Mouse (Mus musculus): ENCODE measurements around the gene 1110002E22Rik. TPM values are rescaled to one million over a fixed set of nuclear protein-coding genes. Genes with fewer than 3 reads are reported as not detected.

1110002E22Rik gene
- polyA plus RNA-seq, 1 experiment from 2014 or later: 0.10 TPM

DNA sequence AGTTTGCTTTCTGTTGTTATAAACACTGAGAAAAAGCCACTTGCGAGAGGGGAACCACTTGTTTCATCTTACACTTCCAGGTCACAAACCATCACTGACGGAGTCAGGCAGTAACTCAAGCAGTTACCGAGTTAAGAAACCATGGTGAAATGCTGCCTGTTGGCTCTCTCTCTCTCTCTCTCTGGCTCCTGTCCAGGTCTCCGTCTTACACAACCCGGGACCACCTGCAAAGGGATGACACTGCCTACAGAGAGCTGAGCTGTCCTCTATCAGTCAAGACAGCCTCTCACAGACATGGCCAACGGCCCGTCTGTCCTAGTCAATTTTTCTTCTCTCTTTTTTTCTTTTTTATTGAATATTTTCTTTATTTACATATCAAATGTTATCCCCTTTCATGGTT lies 21.5 kb upstream of the 1110002E22Rik start:
- H3K4me2 ChIP-seq: no peak overlapping the region
- no peaks in the 10 kb centered on the region for H3K9me3 ChIP-seq
- ATAC-seq (ENCODE audit: insufficient read depth, low FRiP score, low read depth): no peak
- no peaks in the 10 kb centered on the region for H3K36me3 ChIP-seq
- no peak overlapping the region for H3K9ac ChIP-seq
- no peak overlapping the region for H3K4me3 ChIP-seq (replicated peaks)
- H3K4me1 ChIP-seq: no peaks in the 10 kb centered on the region
- WGBS: 59% methylated on average over 7 of the region's 7 CpGs
- H3K27me3 ChIP-seq (replicated peaks): no peaks in the 10 kb centered on the region
- no peak overlapping the region for H3K27ac ChIP-seq

DNA sequence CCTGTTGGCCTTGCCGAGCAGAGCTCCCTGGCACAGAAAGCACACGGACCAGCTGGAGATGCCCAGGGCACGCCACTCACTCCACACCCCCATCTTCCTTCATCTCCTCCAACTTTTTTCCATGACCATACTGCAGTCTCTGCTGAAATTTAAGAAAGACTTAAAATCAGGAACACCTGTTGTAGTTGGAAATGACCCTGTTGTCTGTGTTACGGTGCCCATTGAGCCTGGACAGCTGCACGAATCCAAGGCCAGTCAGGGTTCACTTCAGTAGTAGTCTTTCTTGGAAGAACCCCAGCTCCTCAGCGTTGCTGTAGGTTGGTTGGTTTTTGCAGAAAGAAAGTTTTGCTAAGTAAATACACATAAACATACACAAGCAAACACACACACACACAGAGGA lies 15.3 kb upstream of the 1110002E22Rik start:
- H3K4me2 ChIP-seq: no peak overlapping the region
- no peaks in the 10 kb centered on the region for H3K9me3 ChIP-seq
- H3K36me3 ChIP-seq: no peaks in the 10 kb centered on the region
- no peak overlapping the region for H3K9ac ChIP-seq
- no peak overlapping the region for H3K27ac ChIP-seq
- H3K4me3 ChIP-seq (replicated peaks): no peak overlapping the region
- H3K27me3 ChIP-seq (replicated peaks): no peaks in the 10 kb centered on the region
- peaks cover 4% of the 10 kb centered on the region; the same call in 1 of the 2 replicates for H3K4me1 ChIP-seq
- WGBS: 84% methylated on average over 6 of the region's 6 CpGs
- ATAC-seq (ENCODE audit: insufficient read depth, low FRiP score, low read depth): no peak

DNA sequence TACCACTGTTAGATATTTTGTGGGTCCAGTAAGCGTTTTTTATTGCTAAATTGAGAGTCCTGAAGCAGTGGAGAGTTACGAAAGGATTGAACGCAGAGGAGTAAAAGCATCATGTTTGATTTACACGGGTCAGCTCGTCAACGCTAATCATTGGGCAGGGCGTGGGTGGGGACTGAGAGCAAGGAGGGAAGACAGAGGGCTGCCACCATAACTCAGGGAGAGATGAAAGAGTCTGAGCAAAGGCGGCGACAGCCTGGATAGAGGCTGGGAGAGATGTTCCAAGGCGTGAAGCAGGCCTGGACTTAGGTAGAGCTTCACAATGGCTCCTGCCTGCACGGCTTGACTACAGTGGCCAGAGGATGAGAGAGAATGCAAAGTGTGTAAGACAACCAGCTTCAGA lies 14.1 kb upstream of the 1110002E22Rik start:
- H3K4me1 ChIP-seq: peaks cover 4% of the 10 kb centered on the region; the same call in 1 of the 2 replicates
- no peaks in the 10 kb centered on the region for H3K27me3 ChIP-seq (replicated peaks)
- H3K27ac ChIP-seq: no peak overlapping the region
- ATAC-seq (ENCODE audit: insufficient read depth, low FRiP score, low read depth): no peak
- H3K4me2 ChIP-seq: no peak overlapping the region
- H3K4me3 ChIP-seq (replicated peaks): no peak overlapping the region
- H3K9ac ChIP-seq: no peak overlapping the region
- H3K36me3 ChIP-seq: no peaks in the 10 kb centered on the region
- no peaks in the 10 kb centered on the region for H3K9me3 ChIP-seq
- whole genome bisulfite sequencing: 72% methylated on average over 11 of the region's 11 CpGs

DNA sequence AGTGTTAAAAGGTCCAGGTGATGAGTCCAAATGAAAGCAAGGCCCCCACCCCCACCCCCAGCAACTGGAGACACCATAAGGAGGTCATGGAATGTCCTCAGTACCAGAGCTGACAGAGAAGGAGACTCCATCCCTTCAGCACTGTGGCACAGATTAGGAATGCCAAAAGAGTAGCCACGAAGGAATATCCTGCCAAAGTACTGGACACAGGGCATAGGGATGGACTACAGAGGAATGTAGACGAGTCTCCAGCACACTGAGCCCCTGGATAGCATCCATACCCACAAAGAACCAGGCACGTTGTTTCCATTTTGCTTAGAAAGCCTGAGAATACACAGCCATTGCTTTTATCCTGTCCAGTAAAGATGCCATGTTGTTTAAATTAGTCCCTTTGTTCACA lies 13.4 kb upstream of the 1110002E22Rik start:
- no peak overlapping the region for H3K9ac ChIP-seq
- no peaks in the 10 kb centered on the region for H3K9me3 ChIP-seq
- ATAC-seq (ENCODE audit: insufficient read depth, low FRiP score, low read depth): no peak
- H3K36me3 ChIP-seq: no peaks in the 10 kb centered on the region
- H3K4me3 ChIP-seq (replicated peaks): no peak overlapping the region
- H3K4me1 ChIP-seq: peaks cover 4% of the 10 kb centered on the region; the same call in 1 of the 2 replicates
- no peak overlapping the region for H3K27ac ChIP-seq
- WGBS: 79% methylated on average over 3 of the region's 3 CpGs
- H3K4me2 ChIP-seq: no peak overlapping the region
- H3K27me3 ChIP-seq (replicated peaks): no peaks in the 10 kb centered on the region

DNA sequence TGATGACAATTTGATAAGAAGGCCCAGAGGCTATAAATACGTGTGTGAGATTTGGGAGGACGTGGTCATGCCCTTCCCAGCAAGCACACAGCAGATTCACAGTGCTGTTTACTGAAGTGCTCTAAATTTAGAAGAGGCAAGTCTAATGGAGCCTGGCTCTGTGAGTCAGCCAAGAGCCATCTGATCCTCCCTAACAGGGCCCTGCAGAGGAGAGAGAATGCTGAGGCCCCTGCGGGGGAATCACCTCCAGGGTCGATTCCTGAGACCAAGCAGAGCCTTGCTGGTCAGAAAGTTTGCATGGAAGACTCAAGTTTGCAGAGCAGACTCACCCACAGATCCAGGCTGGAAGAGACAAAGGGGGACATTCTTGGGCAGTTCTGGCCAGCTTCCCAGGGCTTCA lies 10.9 kb upstream of the 1110002E22Rik start:
- Histone ChIP-seq H3K4me1 (peaks cover 16% of the 10 kb centered on the region; the same call in 1 of the 2 replicates), H3K4me2 (0 out of 2 replicates have a peak overlapping the region, but pooled peaks have one; percentile 14), H3K9me3 (no peaks in the 10 kb centered on the region), H3K4me3 (replicated peaks) (no peak overlapping the region), H3K9ac (no peak overlapping the region), H3K27me3 (replicated peaks) (no peaks in the 10 kb centered on the region), H3K27ac (peak overlapping the region; percentile 84), H3K36me3 (no peaks in the 10 kb centered on the region)
- WGBS: 7% methylated on average over 4 of the region's 4 CpGs
- peak; percentile 86; the same call in 1 of the 2 replicates for ATAC-seq (ENCODE audit: insufficient read depth, low FRiP score, low read depth)

DNA sequence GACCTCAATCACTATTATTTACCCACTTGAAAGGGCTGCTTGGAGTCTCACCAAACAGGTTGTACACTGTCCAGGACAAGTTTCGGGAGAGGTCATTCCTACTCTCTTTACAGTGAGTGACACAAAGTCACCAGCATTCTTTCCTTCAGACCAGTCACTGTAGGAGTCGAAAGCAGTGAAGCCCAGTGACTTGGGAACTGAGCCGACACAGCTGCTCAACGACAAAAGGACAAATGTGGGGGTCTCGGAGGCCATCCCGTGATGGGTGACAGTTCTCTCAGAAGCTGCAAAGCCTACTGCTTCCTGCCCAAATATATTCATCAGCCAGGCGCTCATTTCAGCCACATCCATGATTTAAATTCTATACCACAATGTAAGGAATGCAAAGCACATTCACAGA lies 7.9 kb upstream of the 1110002E22Rik start:
- no peaks in the 10 kb centered on the region for H3K27me3 ChIP-seq (replicated peaks)
- no peak overlapping the region for H3K4me3 ChIP-seq (replicated peaks)
- peak; percentile 63; the same call in 1 of the 2 replicates for ATAC-seq (ENCODE audit: insufficient read depth, low FRiP score, low read depth)
- no peaks in the 10 kb centered on the region for H3K9me3 ChIP-seq
- no peak overlapping the region for H3K9ac ChIP-seq
- WGBS: 48% methylated on average over 7 of the region's 7 CpGs
- H3K27ac ChIP-seq: no peak overlapping the region
- no peak overlapping the region for H3K4me2 ChIP-seq
- H3K36me3 ChIP-seq: no peaks in the 10 kb centered on the region
- H3K4me1 ChIP-seq: peaks cover 16% of the 10 kb centered on the region; the same call in 1 of the 2 replicates

DNA sequence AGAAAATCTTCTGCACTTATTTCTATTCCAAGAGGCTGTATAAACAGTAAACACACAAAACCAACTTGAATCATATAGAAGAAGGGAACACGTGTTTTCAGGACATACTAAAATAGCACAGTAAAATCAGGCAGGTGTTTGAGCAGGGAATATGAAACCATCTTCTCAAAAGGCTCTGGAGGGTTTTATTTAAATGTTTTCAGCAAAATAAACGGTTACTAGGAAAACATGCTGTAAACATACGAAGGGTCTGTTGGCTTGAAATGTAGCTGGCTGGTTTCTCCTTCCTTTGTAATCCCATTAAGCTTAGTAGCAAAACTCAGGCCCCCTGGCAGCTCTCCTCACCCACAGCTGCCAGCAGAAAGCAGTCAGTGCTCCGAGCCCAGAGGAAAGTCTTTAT lies 6.6 kb upstream of the 1110002E22Rik start:
- WGBS: 52% methylated on average over 4 of the region's 4 CpGs

DNA sequence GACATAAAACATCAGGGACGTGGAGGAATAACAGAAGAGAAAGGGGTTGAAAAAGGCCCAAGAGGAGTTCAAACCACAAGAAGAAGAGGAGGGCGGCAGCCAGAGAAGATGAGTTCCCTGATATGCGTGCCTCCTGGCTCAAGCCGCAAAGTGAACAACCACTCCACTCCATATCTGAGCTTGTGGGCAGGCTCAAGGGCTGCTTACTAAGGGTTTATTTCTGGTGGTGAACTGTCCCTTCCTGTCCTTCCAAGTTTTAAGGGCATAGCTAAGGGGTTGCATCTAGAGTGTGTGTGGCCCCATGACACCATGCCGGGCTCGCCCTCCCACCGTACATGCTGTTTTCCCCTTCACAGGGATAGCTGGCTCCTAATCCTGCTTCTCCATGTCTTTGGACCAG lies 4.4 kb upstream of the 1110002E22Rik start:
- Histone ChIP-seq H3K27me3 (replicated peaks) (no peaks in the 10 kb centered on the region), H3K36me3 (no peaks in the 10 kb centered on the region), H3K9ac (no peak overlapping the region), H3K9me3 (no peaks in the 10 kb centered on the region), H3K4me3 (replicated peaks) (no peak overlapping the region), H3K4me2 (no peak overlapping the region), H3K27ac (no peak overlapping the region), H3K4me1 (peaks cover 20% of the 10 kb centered on the region)
- WGBS: 87% methylated on average over 7 of the region's 7 CpGs
- no peak for ATAC-seq (ENCODE audit: insufficient read depth, low FRiP score, low read depth)

More for the DNA sequence above, 6.6 kb upstream of the 1110002E22Rik start:
- Histone ChIP-seq H3K4me1 (peaks cover 19% of the 10 kb centered on the region; the same call in 1 of the 2 replicates), H3K4me3 (replicated peaks) (no peak overlapping the region), H3K27me3 (replicated peaks) (no peaks in the 10 kb centered on the region), H3K36me3 (no peaks in the 10 kb centered on the region), H3K4me2 (no peak overlapping the region), H3K9ac (no peak overlapping the region), H3K27ac (no peak overlapping the region), H3K9me3 (no peaks in the 10 kb centered on the region)
- ATAC-seq (ENCODE audit: insufficient read depth, low FRiP score, low read depth): no peak

DNA sequence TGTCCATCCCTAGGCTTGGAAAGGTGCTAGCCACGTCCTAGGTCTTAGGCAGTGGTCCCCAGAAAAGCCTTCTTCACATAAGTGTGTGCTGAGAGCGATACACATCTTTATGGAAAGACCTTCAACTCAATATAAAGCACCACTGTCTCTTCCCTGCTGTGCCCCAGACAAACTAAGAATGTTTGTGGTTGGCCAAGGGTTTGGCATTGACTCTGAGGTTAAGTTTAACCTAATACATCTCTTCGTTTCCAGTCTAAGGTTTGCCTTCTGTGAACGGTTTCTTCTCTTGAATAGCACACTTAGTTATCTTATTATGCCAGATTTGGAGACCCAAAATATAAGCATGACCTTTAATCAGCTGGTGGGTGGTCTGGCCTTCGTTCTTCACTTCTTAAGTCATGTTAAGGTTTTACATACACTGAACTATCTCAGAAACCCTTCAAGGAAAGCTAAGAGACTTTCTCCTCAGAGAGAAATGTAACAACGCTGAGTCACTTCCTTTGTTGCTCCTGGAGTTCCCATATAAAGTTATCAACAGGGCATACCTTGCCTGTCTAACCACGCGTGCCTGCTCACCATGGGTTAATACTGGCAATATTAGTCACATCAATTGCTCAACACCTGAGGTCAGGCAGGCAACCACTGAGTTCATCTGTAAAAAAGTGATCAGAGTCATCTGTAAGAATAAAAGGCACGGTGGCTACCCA lies 3.5 kb upstream of the 1110002E22Rik start:
- no peak for ATAC-seq (ENCODE audit: insufficient read depth, low FRiP score, low read depth)
- Histone ChIP-seq H3K36me3 (no peaks in the 10 kb centered on the region), H3K27ac (no peak overlapping the region), H3K4me1 (peaks cover 20% of the 10 kb centered on the region), H3K4me3 (replicated peaks) (no peak overlapping the region), H3K4me2 (no peak overlapping the region), H3K9ac (no peak overlapping the region), H3K27me3 (replicated peaks) (no peaks in the 10 kb centered on the region), H3K9me3 (no peaks in the 10 kb centered on the region)
- 76% methylated on average over 9 of the region's 9 CpGs for WGBS

DNA sequence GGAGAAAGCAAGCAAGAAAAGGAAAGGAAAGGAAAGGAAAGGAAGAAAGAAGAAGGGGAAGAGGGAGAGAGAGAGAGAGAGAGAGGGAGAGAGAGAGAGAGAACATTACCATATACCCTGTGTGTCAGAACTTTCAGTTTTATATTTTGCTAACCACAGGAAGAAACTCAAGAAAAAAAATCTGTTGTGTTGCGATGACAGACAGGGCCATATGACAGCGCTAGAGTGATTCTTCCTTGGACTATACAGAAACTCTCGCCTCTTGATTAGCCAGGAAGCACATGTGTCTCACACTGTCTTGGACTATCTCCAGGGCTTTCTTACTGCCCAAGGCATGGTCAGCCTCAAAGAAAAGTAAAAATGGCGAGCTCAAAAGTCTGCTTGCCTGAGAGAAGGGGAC lies 2.2 kb upstream of the 1110002E22Rik start:
- no peaks in the 10 kb centered on the region for H3K36me3 ChIP-seq
- no peaks in the 10 kb centered on the region for H3K9me3 ChIP-seq
- no peak overlapping the region for H3K4me3 ChIP-seq (replicated peaks)
- H3K9ac ChIP-seq: no peak overlapping the region
- H3K27ac ChIP-seq: no peak overlapping the region
- no peak overlapping the region for H3K4me2 ChIP-seq
- 78% methylated on average over 4 of the region's 4 CpGs for WGBS
- no peaks in the 10 kb centered on the region for H3K27me3 ChIP-seq (replicated peaks)
- no peak for ATAC-seq (ENCODE audit: insufficient read depth, low FRiP score, low read depth)
- peaks cover 12% of the 10 kb centered on the region for H3K4me1 ChIP-seq

DNA sequence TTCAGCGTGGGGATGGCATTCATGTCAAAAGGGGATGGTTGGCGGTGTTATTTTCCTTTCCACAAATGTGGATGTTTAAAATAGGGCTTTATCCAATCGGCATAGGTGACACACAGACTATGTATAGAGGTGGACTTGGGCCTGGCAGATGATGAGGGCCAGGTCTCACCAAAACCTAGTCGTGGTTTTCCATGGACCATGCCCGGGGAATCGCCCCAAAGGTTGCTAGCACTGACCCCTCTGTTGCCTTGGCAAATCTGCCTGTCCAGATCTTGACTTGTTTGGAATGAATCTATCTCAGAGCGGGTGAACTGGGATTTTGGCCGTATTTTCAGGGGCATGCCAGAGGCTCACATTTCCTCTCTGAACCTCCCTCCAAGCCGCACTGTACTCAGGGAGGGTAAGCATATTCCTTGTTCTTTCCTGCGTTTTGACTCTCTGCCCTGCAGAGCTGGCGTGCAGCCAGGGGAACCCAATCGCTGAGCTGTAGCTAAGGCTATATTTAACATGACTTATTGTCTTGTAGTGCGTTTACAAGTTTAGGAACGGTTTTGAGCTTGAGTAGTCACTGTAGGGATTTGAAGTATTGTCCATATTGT lies 1.0 kb upstream of the 1110002E22Rik start:
- H3K4me3 ChIP-seq (replicated peaks): no peak overlapping the region
- 41% methylated on average over 14 of the region's 14 CpGs for WGBS
- ATAC-seq (ENCODE audit: insufficient read depth, low FRiP score, low read depth): peak; percentile 36; the same call in 1 of the 2 replicates
- H3K4me2 ChIP-seq: no peak overlapping the region; the same call in 1 of the 2 replicates
- H3K9me3 ChIP-seq: no peaks in the 10 kb centered on the region
- H3K27ac ChIP-seq: peak overlapping the region; percentile 52; the same call in 1 of the 2 replicates
- no peaks in the 10 kb centered on the region for H3K36me3 ChIP-seq
- H3K27me3 ChIP-seq (replicated peaks): no peaks in the 10 kb centered on the region
- H3K4me1 ChIP-seq: peaks cover 8% of the 10 kb centered on the region
- no peak overlapping the region for H3K9ac ChIP-seq

DNA sequence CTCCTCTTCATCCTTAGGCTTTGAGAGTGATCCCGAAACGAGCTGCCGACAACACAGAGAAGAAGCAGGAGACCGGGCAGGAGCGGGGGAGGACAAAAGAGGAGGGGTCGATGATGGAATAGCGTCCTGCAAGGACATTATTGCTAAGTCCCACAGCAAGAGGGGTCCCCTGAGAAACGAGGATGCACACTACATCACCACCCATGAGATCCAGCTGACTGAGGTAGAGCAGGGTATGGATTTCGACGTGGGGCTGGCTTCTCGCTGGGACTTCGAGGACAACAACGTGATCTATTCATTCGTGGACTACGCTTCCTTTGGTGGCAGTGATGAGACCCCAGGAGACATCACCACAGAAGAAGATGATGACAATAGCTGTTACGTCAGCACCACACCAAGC lies 1.1 kb downstream of the 1110002E22Rik start:
- 88% methylated on average over 16 of the region's 16 CpGs for WGBS

More for the DNA sequence above, 1.1 kb downstream of the 1110002E22Rik start:
- H3K36me3 ChIP-seq: no peaks in the 10 kb centered on the region
- H3K4me2 ChIP-seq: no peak overlapping the region
- no peaks in the 10 kb centered on the region for H3K27me3 ChIP-seq (replicated peaks)
- no peak for ATAC-seq (ENCODE audit: insufficient read depth, low FRiP score, low read depth)
- H3K9ac ChIP-seq: no peak overlapping the region
- no peak overlapping the region for H3K4me3 ChIP-seq (replicated peaks)
- peaks cover 8% of the 10 kb centered on the region for H3K4me1 ChIP-seq
- H3K27ac ChIP-seq: no peak overlapping the region
- no peaks in the 10 kb centered on the region for H3K9me3 ChIP-seq

Data from stomach, embryonic 15.5 days (tissue).